Mouse (Mus musculus) lung, postnatal 0 days (tissue): Measurements from ENCODE around the gene 7420426K07Rik. TPM values are rescaled to one million over a fixed set of nuclear protein-coding genes. Genes with fewer than 3 reads are reported as not detected.

ENCODE experiments used
- ATAC-seq: fragments of 200-750 bp; cut with Nextera tagmentation; 2 replicates; pipeline ENCODE4 v1.8.0; 2017; ENCODE audit warnings: moderate library complexity
- DNase-seq: peaks from one replicate; pipeline ENCODE4 v3.0.0-alpha.2; 2016; ENCODE audit warnings: low spot score
- H3K27ac ChIP-seq: fragments of 300-500 bp; sonication (generic); 2 replicates; pipeline ENCODE4 v1.5.1; 2014; ENCODE audit warnings: antibody characterized with exemption, mild to moderate bottlenecking, low read length, mixed read lengths
- H3K27me3 ChIP-seq: fragments of 300-500 bp; sonication (generic); replicated peaks from 2 replicates; pipeline ENCODE4 v1.6.1; 2014; ENCODE audit warnings: low read length, mixed read lengths; ENCODE audit not compliant: insufficient read depth
- H3K36me3 ChIP-seq: fragments of 300-500 bp; sonication (generic); 2 replicates; pipeline ENCODE4 v1.6.1; 2014; ENCODE audit warnings: low read length, mixed read lengths; ENCODE audit not compliant: insufficient read depth
- H3K4me1 ChIP-seq: fragments of 300-500 bp; sonication (generic); 2 replicates; pipeline ENCODE4 v1.6.1; 2014; ENCODE audit warnings: antibody characterized with exemption, low read depth, low read length, mixed read lengths; ENCODE audit not compliant: insufficient read depth
- H3K4me2 ChIP-seq: fragments of 300-500 bp; sonication (generic); replicated peaks from 2 replicates; pipeline ENCODE4 v1.6.1; 2014; ENCODE audit warnings: low read depth, mild to moderate bottlenecking, low read length, moderate library complexity, mixed read lengths
- H3K4me3 ChIP-seq: fragments of 300-500 bp; sonication (generic); 2 replicates; pipeline ENCODE4 v1.5.1; 2014; ENCODE audit warnings: low read depth, low read length
- H3K9ac ChIP-seq: fragments of 300-500 bp; sonication (generic); replicated peaks from 2 replicates; pipeline ENCODE4 v1.6.1; 2014; ENCODE audit warnings: low read depth, mild to moderate bottlenecking
- H3K9me3 ChIP-seq: fragments of 300-500 bp; sonication (generic); 2 replicates; pipeline ENCODE4 v1.6.1; 2016; ENCODE audit warnings: low read length, mixed read lengths
- CTCF ChIP-seq: IDR thresholded peaks from 2 replicates; pipeline ENCODE4 v1.5.1; 2016; ENCODE audit warnings: antibody characterized with exemption, mild to moderate bottlenecking
- EP300 ChIP-seq: IDR thresholded peaks from 2 replicates; pipeline ENCODE4 v1.6.1; 2016; ENCODE audit warnings: antibody characterized with exemption, mild to moderate bottlenecking, control low read depth
- WGBS: fragments of 180-500 bp; shearing (Covaris S2); extraction: QIAGEN DNeasy Blood & Tissue Kit; methylation state at CpG from one replicate; pipeline ENCODE4 v1.1.7; 2014; 5-methylcytosine and 5-hydroxymethylcytosine counted together
- polyA plus RNA-seq: library from polyadenylated mRNA; unstranded; fragments of >200 nt; fragmentation: Nextera tagmentation; extraction: Ambion mirVana; gene quantifications from 2 replicates; pipeline ENCODE4 v1.2.1, GENCODE M21; 2015

7420426K07Rik gene
- polyA plus RNA-seq, 1 experiment from 2014 or later: not detected

GRCm38 (mm10) chr9:98923119-98923518 is 20.2 kb downstream of the 7420426K07Rik start:
- no peak overlapping the region for H3K4me2 ChIP-seq
- 27% methylated on average over 6 of the region's 6 CpGs for WGBS
- H3K9ac ChIP-seq: no peak overlapping the region
- no peaks in the 10 kb centered on the region for H3K36me3 ChIP-seq
- H3K9me3 ChIP-seq: no peaks in the 10 kb centered on the region
- no peaks in the 10 kb centered on the region for H3K27me3 ChIP-seq
- no peak overlapping the region for H3K4me3 ChIP-seq
- H3K27ac ChIP-seq: no peak overlapping the region
- TF ChIP-seq EP300 (no peak), CTCF (no peak)
- ATAC-seq (no peak), DNase-seq (no peak)
- H3K4me1 ChIP-seq: no peaks in the 10 kb centered on the region

GRCm38 (mm10) chr9:98924183-98924582 is 21.3 kb downstream of the 7420426K07Rik start:
- no peak overlapping the region for H3K9ac ChIP-seq
- H3K27ac ChIP-seq: no peak overlapping the region
- H3K4me1 ChIP-seq: no peaks in the 10 kb centered on the region
- H3K4me2 ChIP-seq: no peak overlapping the region
- H3K4me3 ChIP-seq: no peak overlapping the region
- no peak for DNase-seq
- no peaks in the 10 kb centered on the region for H3K9me3 ChIP-seq
- H3K36me3 ChIP-seq: no peaks in the 10 kb centered on the region
- WGBS: 54% methylated on average over 6 of the region's 6 CpGs
- H3K27me3 ChIP-seq: no peaks in the 10 kb centered on the region
- no peak for TF ChIP-seq CTCF
- no peak for TF ChIP-seq EP300
- ATAC-seq: no peak

DNA sequence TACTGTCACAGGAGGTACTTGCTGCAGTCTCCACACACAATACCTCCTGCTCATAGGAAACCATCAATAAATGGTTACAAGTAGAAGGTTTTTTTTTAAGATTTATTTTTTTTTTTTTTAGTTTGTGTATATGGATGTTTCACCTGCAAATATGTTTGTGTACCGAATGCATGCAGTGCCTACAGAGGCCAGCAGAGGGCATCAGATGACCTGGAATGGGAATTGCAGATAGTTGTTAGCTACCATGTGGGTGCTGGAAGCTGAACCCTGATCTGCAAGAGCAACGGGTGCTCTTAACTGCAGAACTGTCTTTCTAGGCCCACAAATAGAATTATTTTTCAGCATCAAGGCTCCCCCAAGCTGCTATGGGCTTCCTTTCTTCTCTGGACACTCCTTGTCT is 26.6 kb downstream of the 7420426K07Rik start:
- ATAC-seq: no peak

GRCm38 (mm10) chr9:98932931-98933330 is 30.0 kb downstream of the 7420426K07Rik start:
- Histone ChIP-seq H3K9me3 (no peaks in the 10 kb centered on the region), H3K4me3 (no peak overlapping the region), H3K27ac (no peak overlapping the region), H3K4me2 (no peak overlapping the region), H3K9ac (no peak overlapping the region), H3K4me1 (no peaks in the 10 kb centered on the region), H3K27me3 (no peaks in the 10 kb centered on the region), H3K36me3 (no peaks in the 10 kb centered on the region)
- no peak for ATAC-seq
- WGBS: 36% methylated on average over 6 of the region's 6 CpGs
- TF ChIP-seq CTCF: no peak
- no peak for TF ChIP-seq EP300
- DNase-seq: no peak

More for the DNA sequence above, 26.6 kb downstream of the 7420426K07Rik start:
- no peak for DNase-seq
- no peaks in the 10 kb centered on the region for H3K27me3 ChIP-seq
- no peak overlapping the region for H3K9ac ChIP-seq
- no peaks in the 10 kb centered on the region for H3K4me1 ChIP-seq
- no peaks in the 10 kb centered on the region for H3K9me3 ChIP-seq
- no peak overlapping the region for H3K4me2 ChIP-seq
- no peaks in the 10 kb centered on the region for H3K36me3 ChIP-seq
- no peak overlapping the region for H3K4me3 ChIP-seq
- no peak overlapping the region for H3K27ac ChIP-seq
- WGBS: 87% methylated on average over 2 of the region's 2 CpGs
- TF ChIP-seq EP300: no peak
- TF ChIP-seq CTCF: peak; percentile 41; the same call in 1 of the 2 replicates

- no peak overlapping the region for H3K27ac ChIP-seq
- DNase-seq (no peak), ATAC-seq (no peak)
- no peaks in the 10 kb centered on the region for H3K4me1 ChIP-seq
- H3K4me2 ChIP-seq: no peak overlapping the region
- H3K36me3 ChIP-seq: no peaks in the 10 kb centered on the region
- no peak overlapping the region for H3K9ac ChIP-seq
- TF ChIP-seq CTCF (no peak), EP300 (no peak)
- H3K27me3 ChIP-seq: no peaks in the 10 kb centered on the region
- WGBS: 29% methylated on average over 16 of the region's 16 CpGs
- H3K9me3 ChIP-seq: no peaks in the 10 kb centered on the region
- H3K4me3 ChIP-seq: no peak overlapping the region
Observed at GRCm38 (mm10) chr9:98935190-98935909, 32.4 kb downstream of the 7420426K07Rik start.

GRCm38 (mm10) chr9:98939290-98939689 is 36.4 kb downstream of the 7420426K07Rik start:
- TF ChIP-seq EP300 (no peak), CTCF (peak; percentile 60)
- Histone ChIP-seq H3K9me3 (no peaks in the 10 kb centered on the region), H3K9ac (no peak overlapping the region), H3K4me3 (no peak overlapping the region), H3K36me3 (no peaks in the 10 kb centered on the region), H3K4me2 (no peak overlapping the region), H3K27ac (no peak overlapping the region), H3K4me1 (no peaks in the 10 kb centered on the region), H3K27me3 (no peaks in the 10 kb centered on the region)
- ATAC-seq: no peak
- peak; percentile 21 for DNase-seq
- 24% methylated on average over 2 of the region's 2 CpGs for WGBS
